Mouse (Mus musculus) E14TG2a.4 (cell line): Measurements from ENCODE around the gene AI413582.

Experiments
- CTCF ChIP-seq: conservative IDR thresholded peaks from 2 replicates; pipeline ENCODE4 v1.5.1; 2014; ENCODE audit warnings: low read length
- NANOG ChIP-seq: IDR thresholded peaks from 2 replicates; pipeline ENCODE4 v1.6.1; 2014; ENCODE audit warnings: borderline replicate concordance, low read length, mixed read lengths
- POU5F1 ChIP-seq: IDR thresholded peaks from 2 replicates; pipeline ENCODE4 v1.6.1; 2014; ENCODE audit warnings: low read length, borderline replicate concordance

DNA sequence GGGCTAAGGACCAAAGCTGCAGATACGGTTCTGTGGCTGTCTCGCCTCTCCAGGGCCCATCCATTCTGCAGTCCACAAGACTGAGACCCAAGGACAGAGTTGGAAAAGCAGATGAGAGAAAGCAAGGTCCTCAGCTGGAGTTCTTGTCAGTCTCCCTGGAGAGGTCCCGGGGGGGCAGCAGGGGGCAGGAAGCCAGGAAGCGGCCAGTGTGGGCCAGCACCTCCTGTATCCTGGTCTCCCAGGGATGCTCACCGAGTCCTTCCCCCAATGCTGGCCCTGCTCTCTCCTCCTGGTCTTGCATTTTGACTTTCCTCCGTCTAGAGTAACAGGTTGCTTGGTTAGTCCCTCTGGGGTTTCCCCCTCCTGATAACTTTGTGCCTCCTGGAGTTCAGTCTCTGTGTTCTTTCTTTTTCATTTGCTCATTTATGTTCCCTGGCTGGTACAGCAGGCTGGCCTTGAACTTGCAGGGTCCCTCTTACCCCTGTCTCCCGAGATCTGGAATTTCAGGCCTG lies 18.9 kb downstream of the AI413582 start:
- TF ChIP-seq CTCF (no peak), NANOG (no peak), POU5F1 (no peak)
